Mouse (Mus musculus) stomach, embryonic 16.5 days (tissue): ENCODE measurements around the gene Syt11. TPM values are rescaled to one million over a fixed set of nuclear protein-coding genes. Genes with fewer than 3 reads are reported as not detected.

Experiments used
- ATAC-seq: fragments of 200-750 bp; cut with Nextera tagmentation; 2 replicates; pipeline ENCODE4 v1.8.0; 2017; ENCODE audit warnings: moderate number of reproducible peaks, moderate TSS enrichment; ENCODE audit not compliant: insufficient read depth, low FRiP score
- H3K27ac ChIP-seq: fragments of 300-500 bp; sonication (generic); 2 replicates; pipeline ENCODE4 v1.5.1; 2014; ENCODE audit warnings: low read length
- H3K27me3 ChIP-seq: fragments of 300-500 bp; sonication (generic); 2 replicates; pipeline ENCODE4 v1.6.1; 2014; ENCODE audit warnings: low read length, control low read depth, mixed read lengths; ENCODE audit not compliant: control insufficient read depth, insufficient read depth
- H3K36me3 ChIP-seq: fragments of 300-500 bp; sonication (generic); 2 replicates; pipeline ENCODE4 v1.6.1; 2014; ENCODE audit warnings: low read length; ENCODE audit not compliant: control insufficient read depth, insufficient read depth
- H3K4me1 ChIP-seq: fragments of 300-500 bp; sonication (generic); 2 replicates; pipeline ENCODE4 v1.6.1; 2014; ENCODE audit warnings: low read length, control low read depth, mixed read lengths; ENCODE audit not compliant: control insufficient read depth, insufficient read depth
- H3K4me2 ChIP-seq: fragments of 300-500 bp; sonication (generic); 2 replicates; pipeline ENCODE4 v1.6.1; 2014; ENCODE audit warnings: low read depth, low read length, mixed read lengths
- H3K4me3 ChIP-seq: fragments of 300-500 bp; sonication (generic); replicated peaks from 2 replicates; pipeline ENCODE4 v1.5.1; 2014; ENCODE audit warnings: mild to moderate bottlenecking, low read length
- H3K9ac ChIP-seq: fragments of 300-500 bp; sonication (generic); 2 replicates; pipeline ENCODE4 v1.6.1; 2014; ENCODE audit warnings: low read length
- H3K9me3 ChIP-seq: fragments of 300-500 bp; sonication (generic); replicated peaks from 2 replicates; pipeline ENCODE4 v1.6.1; 2016; ENCODE audit warnings: low read length, control low read depth; ENCODE audit not compliant: control insufficient read depth
- WGBS: fragments of 180-500 bp; shearing (Covaris S2); extraction: QIAGEN DNeasy Blood & Tissue Kit; methylation state at CpG from one replicate; pipeline ENCODE4 v1.1.7; 2014; 5-methylcytosine and 5-hydroxymethylcytosine counted together
- polyA plus RNA-seq: library from polyadenylated mRNA; unstranded; fragments of >200 nt; fragmentation: Nextera tagmentation; extraction: Ambion mirVana; gene quantifications from 2 replicates; pipeline ENCODE4 v1.2.1, GENCODE M21; 2015

Syt11 gene
- polyA plus RNA-seq, 1 experiment from 2014 or later, result 20.3 TPM

- Histone ChIP-seq H3K27me3 (no peaks in the 10 kb centered on the region), H3K27ac (peak overlapping the region; percentile 79), H3K9me3 (peaks cover 11% of the 10 kb centered on the region; the same call in 1 of the 2 replicates), H3K36me3 (peaks cover 5% of the 10 kb centered on the region; the same call in 1 of the 2 replicates), H3K4me1 (no peaks in the 10 kb centered on the region), H3K4me3 (no peak overlapping the region), H3K9ac (no peak overlapping the region), H3K4me2 (no peak overlapping the region)
- ATAC-seq, result no peak
- WGBS, result 87% methylated on average over 14 of the region's 15 CpGs
These were observed 28.7 kb downstream of the Syt11 start for GRCm38 (mm10) chr3:88746139-88746870.

GRCm38 (mm10) chr3:88745534-88745933 lies 29.4 kb downstream of the Syt11 start:
- no peaks in the 10 kb centered on the region for H3K4me1 ChIP-seq
- peaks cover 11% of the 10 kb centered on the region; the same call in 1 of the 2 replicates for H3K9me3 ChIP-seq
- no peak overlapping the region for H3K4me3 ChIP-seq
- no peak for ATAC-seq
- WGBS, result 74% methylated on average over 9 of the region's 9 CpGs
- H3K27ac ChIP-seq, result no peak overlapping the region
- peaks cover 5% of the 10 kb centered on the region; the same call in 1 of the 2 replicates for H3K36me3 ChIP-seq
- H3K9ac ChIP-seq, result no peak overlapping the region
- no peak overlapping the region for H3K4me2 ChIP-seq
- H3K27me3 ChIP-seq, result no peaks in the 10 kb centered on the region

- Histone ChIP-seq H3K9me3 (no peaks in the 10 kb centered on the region), H3K4me1 (no peaks in the 10 kb centered on the region), H3K27me3 (no peaks in the 10 kb centered on the region)
These were observed 34.8 kb downstream of the Syt11 start for GRCm38 (mm10) chr3:88740147-88740546.

GRCm38 (mm10) chr3:88738641-88739040 lies 36.3 kb downstream of the Syt11 start:
- no peak overlapping the region for H3K27ac ChIP-seq
- no peaks in the 10 kb centered on the region for H3K27me3 ChIP-seq
- ATAC-seq, result no peak
- H3K4me3 ChIP-seq, result no peak overlapping the region
- H3K9me3 ChIP-seq, result no peaks in the 10 kb centered on the region
- H3K9ac ChIP-seq, result no peak overlapping the region
- 47% methylated on average over 3 of the region's 3 CpGs for WGBS
- H3K36me3 ChIP-seq, result no peaks in the 10 kb centered on the region
- no peaks in the 10 kb centered on the region for H3K4me1 ChIP-seq
- no peak overlapping the region for H3K4me2 ChIP-seq

More at GRCm38 (mm10) chr3:88740147-88740546, 34.8 kb downstream of the Syt11 start:
- Histone ChIP-seq H3K9ac (no peak overlapping the region), H3K4me3 (no peak overlapping the region), H3K36me3 (no peaks in the 10 kb centered on the region), H3K4me2 (no peak overlapping the region), H3K27ac (no peak overlapping the region)
- over 99% methylated on average over 3 of the region's 3 CpGs for WGBS
- ATAC-seq, result no peak

- H3K27me3 ChIP-seq, result no peaks in the 10 kb centered on the region
- no peak overlapping the region for H3K9ac ChIP-seq
- no peak overlapping the region for H3K27ac ChIP-seq
- no peaks in the 10 kb centered on the region for H3K9me3 ChIP-seq
- no peak for ATAC-seq
- H3K36me3 ChIP-seq, result no peaks in the 10 kb centered on the region
- no peak overlapping the region for H3K4me3 ChIP-seq
- no peaks in the 10 kb centered on the region for H3K4me1 ChIP-seq
- H3K4me2 ChIP-seq, result no peak overlapping the region
- WGBS, result 61% methylated on average over 2 of the region's 2 CpGs
These were observed 38.4 kb downstream of the Syt11 start for GRCm38 (mm10) chr3:88736556-88736955.

GRCm38 (mm10) chr3:88719098-88719497 lies 55.9 kb downstream of the Syt11 start:
- peak overlapping the region; percentile 71 for H3K4me2 ChIP-seq
- H3K4me3 ChIP-seq, result peak overlapping the region; percentile 9; the same call in 1 of the 2 replicates
- H3K4me1 ChIP-seq, result peaks cover 18% of the 10 kb centered on the region
- H3K9ac ChIP-seq, result 0 out of 2 replicates have a peak overlapping the region, but pooled peaks have one; percentile 20
- H3K27me3 ChIP-seq, result no peaks in the 10 kb centered on the region
- H3K36me3 ChIP-seq, result peaks cover 19% of the 10 kb centered on the region
- ATAC-seq, result peak; percentile 68; the same call in 1 of the 2 replicates
- 0 out of 2 replicates have a peak, but pooled peaks cover 3% of the 10 kb centered on the region for H3K9me3 ChIP-seq
- WGBS, result 53% methylated on average over 2 of the region's 2 CpGs
- H3K27ac ChIP-seq, result peak overlapping the region; percentile 72

- H3K9me3 ChIP-seq, result no peaks in the 10 kb centered on the region
- ATAC-seq, result no peak
- peak overlapping the region; percentile 54 for H3K9ac ChIP-seq
- peaks cover 8% of the 10 kb centered on the region; the same call in 1 of the 2 replicates for H3K36me3 ChIP-seq
- WGBS, result 12% methylated on average over 1 of the region's 1 CpGs
- H3K27ac ChIP-seq, result peak overlapping the region; percentile 72
- peaks cover 18% of the 10 kb centered on the region for H3K4me1 ChIP-seq
- peak overlapping the region; percentile 71 for H3K4me2 ChIP-seq
- H3K27me3 ChIP-seq, result no peaks in the 10 kb centered on the region
- H3K4me3 ChIP-seq, result peak overlapping the region; percentile 43
These were observed 57.1 kb downstream of the Syt11 start for GRCm38 (mm10) chr3:88717831-88718230.

- peak; percentile 38; the same call in 1 of the 2 replicates for ATAC-seq
These were observed 57.7 kb downstream of the Syt11 start for GRCm38 (mm10) chr3:88717198-88717798.

More at GRCm38 (mm10) chr3:88717198-88717798, 57.7 kb downstream of the Syt11 start:
- Histone ChIP-seq H3K4me1 (peaks cover 18% of the 10 kb centered on the region), H3K27me3 (no peaks in the 10 kb centered on the region), H3K9me3 (no peaks in the 10 kb centered on the region), H3K4me3 (peak overlapping the region; percentile 82), H3K9ac (peak overlapping the region; percentile 84), H3K27ac (peak overlapping the region; percentile 84), H3K36me3 (peaks cover 8% of the 10 kb centered on the region; the same call in 1 of the 2 replicates), H3K4me2 (peak overlapping the region; percentile 71)
- WGBS, result 3% methylated on average over 9 of the region's 9 CpGs
